Mouse (Mus musculus): ENCODE measurements at regions not wholly inside any gene's neighbourhood (a gene's known extent, or its start where the extent isn't known, plus 50 kb on each side); places are given as distances from the start of the nearest gene placed in this dataset.

GRCm38 (mm10) chr15:68635633-68636032 lies 2134.9 kb upstream of the Lrrc6 start:
- DNase-seq (ENCODE audit: low spot score in 2 of 2), result no peak

DNA sequence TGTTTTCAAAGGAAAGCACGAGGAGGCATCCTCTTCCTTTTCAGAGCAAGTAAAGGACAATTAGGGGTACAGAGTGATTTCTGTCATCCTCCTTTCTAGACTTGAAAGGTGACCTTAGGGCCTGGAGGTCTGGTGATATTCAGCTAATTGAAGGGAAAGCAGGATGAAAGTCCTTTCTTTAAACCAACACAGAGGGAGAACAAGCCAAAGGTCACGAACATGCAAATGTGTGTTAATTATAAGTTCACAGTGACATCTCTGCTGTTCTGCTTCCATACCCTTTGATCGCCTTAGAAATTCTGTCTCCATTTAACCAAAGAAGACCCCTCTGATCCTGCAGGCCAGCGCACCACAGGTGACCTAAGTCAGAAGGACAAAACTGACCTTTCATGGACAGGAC lies 2126.3 kb upstream of the Lrrc6 start:
- DNase-seq (ENCODE audit: low spot score in 2 of 2), result no peak

- no peak for DNase-seq (ENCODE audit: low spot score in 2 of 2)
These were observed 2124.1 kb upstream of the Lrrc6 start for GRCm38 (mm10) chr15:68624831-68625230.

GRCm38 (mm10) chr15:68620417-68621214 lies 2119.9 kb upstream of the Lrrc6 start:
- DNase-seq (ENCODE audit: low spot score in 2 of 2), result no peak

DNA sequence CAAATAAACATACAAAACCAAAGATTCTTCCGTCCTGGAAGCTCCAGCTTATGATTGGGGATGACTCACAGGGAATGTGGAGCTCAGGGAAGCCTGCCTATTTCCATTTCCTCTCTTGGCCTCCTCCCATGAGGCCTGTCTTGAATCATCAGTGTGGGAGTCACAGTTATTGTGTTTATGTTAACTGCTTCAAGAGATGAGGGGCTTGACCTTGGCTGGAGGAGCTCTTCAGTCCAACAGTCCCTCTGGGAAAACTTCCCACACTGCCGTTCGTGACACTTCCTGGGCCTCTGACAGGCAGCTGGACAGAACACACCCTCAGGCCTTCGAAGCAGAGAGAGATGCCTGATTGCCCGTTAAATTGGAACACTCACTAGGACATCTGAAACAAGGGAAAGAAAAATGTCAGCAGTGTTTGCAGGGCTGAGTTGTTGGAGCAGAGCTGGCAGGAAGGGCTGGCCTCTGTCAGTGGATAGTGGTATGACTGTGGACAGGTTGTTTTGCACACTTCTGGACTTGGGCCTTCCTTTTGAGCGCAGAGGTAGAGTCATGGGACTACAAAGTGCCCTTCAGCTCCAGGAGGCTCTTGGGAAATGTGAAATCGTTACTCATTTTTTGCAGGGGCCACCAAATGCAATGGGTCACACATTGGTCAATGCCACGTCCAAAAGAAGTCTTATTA lies 2105.5 kb upstream of the Lrrc6 start:
- DNase-seq (ENCODE audit: low spot score in 2 of 2), result peak; percentile 60 to 66

GRCm38 (mm10) chr15:68605478-68605877 lies 2104.8 kb upstream of the Lrrc6 start:
- DNase-seq (ENCODE audit: low spot score in 2 of 2), result no peak

GRCm38 (mm10) chr15:68582177-68582576 lies 2081.5 kb upstream of the Lrrc6 start:
- DNase-seq (ENCODE audit: low spot score in 2 of 2), result no peak

DNA sequence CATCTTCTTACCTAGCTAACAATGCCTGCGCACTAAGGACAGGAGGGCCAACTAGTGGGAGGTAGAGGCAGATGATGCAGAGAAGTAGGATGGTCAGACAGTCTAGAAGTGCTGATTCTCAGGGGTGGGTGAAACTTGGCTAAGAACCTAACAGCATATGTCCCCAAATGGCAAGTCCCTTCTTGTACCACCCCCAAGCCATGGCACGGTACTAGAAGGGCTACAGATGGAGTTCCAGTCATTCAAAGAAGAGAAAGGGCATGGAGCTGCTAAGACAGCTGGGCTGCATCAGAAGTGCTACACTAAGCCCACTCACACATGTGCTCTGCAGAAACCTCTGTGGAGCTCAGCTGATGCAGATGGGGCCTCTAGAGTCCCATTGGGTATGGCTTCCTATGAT lies 2078.8 kb upstream of the Lrrc6 start:
- no peak for DNase-seq (ENCODE audit: low spot score in 2 of 2)

DNA sequence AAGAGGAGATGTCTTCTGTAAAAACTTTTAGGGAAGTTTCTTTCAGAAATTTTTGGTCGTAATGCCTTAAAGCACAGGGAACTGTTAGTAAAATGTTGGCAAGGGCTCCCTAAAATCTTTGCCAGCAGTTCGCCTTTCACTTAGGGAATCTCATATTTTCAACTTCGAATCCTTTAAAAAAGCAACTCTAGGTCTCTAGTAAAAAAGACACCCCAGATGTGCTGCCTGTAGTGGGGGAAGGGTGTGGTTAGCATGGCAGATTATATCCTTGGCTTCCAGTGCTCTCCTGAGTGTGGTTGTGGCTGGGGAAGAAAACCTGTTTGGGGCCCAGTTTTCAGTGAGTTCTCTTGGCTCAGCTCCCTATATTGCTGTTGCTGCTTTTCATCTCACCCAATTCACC lies 2059.9 kb upstream of the Lrrc6 start:
- DNase-seq (ENCODE audit: low spot score in 2 of 2), result no peak

DNA sequence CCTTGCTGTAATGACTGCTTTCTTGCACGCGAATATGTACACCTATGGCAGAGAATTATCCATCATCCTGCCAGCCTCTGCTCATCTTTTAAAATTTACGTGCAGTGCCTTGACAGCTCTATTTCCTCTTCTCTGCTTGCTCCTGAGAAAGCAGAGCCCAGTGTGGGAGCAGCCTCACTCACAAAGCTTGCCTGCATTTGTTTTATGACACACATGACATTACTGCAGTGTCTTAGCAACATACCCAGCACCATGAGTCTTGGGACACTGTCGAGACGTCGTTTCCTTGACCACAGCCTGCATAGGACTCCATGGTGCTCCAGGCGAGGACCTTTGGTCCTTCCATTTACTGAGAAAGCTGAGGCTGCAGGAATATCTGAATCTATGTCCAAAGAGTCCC lies 2055.4 kb upstream of the Lrrc6 start:
- DNase-seq (ENCODE audit: low spot score in 2 of 2), result no peak

DNA sequence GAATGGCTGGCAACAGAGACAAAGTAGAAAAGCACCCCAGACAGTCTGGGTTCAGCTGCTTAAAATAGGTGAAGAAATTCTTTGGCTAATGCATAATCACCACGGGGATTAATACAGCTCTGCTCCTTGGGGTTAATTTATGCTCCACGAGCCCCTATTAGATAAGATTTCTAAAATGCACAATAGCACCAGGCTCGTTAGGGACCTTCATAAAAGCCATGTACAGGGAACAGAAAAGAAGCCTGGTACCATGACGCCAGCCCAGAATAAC lies 2035.3 kb upstream of the Lrrc6 start:
- no peak for DNase-seq (ENCODE audit: low spot score in 2 of 2)

DNA sequence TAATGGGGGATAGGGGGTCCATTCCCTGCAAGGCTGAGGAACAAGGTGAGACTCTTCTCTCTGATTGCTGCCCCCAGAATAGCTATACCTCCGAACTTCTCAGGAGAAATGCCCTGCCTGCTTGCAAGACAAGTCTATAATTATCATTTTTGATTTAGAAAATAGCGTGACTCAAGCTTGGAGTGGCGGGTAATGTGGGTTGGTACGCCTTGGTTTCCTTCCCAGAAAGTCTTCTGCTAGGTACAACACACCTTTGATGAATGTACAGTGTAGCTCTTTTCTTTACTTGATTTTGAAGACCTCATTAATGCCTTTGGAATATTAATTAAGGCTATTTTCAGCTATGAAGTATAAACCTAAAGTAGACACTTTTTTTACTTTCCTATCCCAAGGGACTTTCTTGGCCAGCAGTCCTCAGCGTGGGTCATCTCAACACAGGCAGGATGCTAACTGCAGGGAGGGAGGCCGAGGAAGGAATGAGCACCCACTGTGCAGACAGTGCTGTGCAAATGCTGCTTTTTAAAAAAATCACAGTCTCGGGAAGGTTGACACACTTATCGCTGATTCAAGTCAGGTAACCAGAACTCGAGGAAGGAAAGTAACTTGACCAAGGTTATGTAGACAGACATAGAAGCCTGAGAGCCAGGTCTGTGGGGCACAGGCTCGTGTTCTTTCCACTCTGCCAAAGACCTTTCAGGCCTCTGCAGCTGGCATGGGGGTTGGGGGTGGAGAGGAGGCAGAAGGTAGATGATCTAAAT lies 2034.8 kb upstream of the Lrrc6 start:
- DNase-seq (ENCODE audit: low spot score in 2 of 2), result no peak

DNA sequence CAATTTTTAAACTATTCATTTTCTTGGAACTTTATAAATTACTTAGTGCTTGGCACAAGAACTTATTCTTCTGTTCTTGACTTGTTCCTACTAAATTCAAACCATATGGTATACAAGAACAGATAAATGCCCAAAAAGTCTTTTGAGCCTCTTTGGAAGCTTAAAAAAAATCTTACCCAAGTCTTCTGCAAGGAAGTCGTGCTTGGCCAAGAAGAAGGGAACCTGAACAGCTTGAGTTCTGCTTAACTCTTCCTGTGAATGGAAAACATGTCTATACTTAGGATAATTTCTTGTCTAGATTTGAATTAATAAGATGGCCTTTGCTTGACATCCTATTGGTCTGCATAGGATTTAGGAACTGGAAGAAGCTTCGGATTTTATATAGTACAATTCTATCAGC lies 2020.0 kb upstream of the Lrrc6 start:
- no peak for DNase-seq (ENCODE audit: low spot score in 2 of 2)

- no peak for DNase-seq (ENCODE audit: low spot score in 2 of 2)
These were observed 2011.7 kb upstream of the Lrrc6 start for GRCm38 (mm10) chr15:68512431-68512830.

DNA sequence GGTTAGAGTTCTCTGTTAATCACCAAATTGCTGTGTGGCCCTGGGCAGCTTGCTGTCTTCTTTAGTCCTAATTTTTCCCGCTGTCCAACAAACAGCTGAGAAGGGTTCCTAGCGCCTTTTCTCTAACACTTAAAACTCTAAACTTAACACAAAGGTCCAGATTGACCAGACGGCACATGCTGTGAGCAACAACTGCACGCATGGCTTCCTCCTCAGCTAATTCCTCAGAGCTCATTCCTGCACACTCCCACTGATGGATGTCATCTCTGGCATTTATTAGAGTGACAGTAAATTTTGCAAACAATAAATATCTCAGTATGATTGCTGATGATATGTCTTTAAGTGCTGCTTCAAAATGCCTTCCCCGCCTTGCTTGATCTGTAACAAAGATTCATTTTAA lies 2007.5 kb upstream of the Lrrc6 start:
- no peak for DNase-seq (ENCODE audit: low spot score in 2 of 2)

- DNase-seq (ENCODE audit: low spot score in 2 of 2), result no peak
These were observed 2005.4 kb upstream of the Lrrc6 start for GRCm38 (mm10) chr15:68506093-68506492.

DNA sequence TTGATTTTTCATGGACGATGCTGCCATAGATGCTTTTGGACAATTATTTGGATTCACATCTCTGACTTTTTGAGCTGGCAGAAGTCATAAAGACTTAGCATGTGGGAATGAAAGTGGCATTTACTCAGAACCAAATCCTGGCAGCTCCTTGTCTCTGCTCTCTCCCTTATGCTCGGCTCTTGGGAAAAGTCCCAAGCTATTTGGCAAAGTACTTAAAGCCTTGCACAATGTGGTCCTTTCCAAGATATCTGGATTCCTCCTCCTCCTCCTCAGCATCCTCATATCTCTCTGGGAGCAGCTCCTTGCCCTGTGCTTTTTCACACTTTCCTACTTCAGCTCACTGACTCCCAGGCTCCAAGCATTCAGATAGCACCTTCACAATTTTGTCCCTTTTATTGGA lies 1995.7 kb upstream of the Lrrc6 start:
- DNase-seq (ENCODE audit: low spot score in 2 of 2), result no peak

GRCm38 (mm10) chr15:68484789-68485188 lies 1984.1 kb upstream of the Lrrc6 start:
- DNase-seq (ENCODE audit: low spot score in 2 of 2), result no peak

- no peak for DNase-seq (ENCODE audit: low spot score in 2 of 2)
These were observed 1977.0 kb upstream of the Lrrc6 start for GRCm38 (mm10) chr15:68477745-68478144.

DNA sequence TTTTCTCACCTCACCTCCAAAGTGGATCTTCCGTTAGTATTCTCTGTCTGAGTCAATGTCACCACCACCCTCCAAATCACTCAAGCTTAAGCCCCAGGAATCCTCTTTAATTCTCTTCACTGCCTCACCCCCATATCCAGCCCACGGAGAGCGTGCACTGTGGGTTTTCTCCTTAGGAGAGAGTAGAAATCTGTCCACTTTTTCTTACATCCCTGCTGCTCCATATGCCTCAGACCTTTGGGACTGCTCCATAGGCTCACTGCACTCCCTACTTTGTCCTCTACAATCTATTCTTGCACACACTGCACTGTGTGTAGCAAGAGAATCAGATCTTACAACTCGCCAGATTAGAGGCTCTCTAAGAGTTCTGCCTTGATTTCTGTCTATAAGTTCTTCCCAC lies 1971.2 kb upstream of the Lrrc6 start:
- DNase-seq (ENCODE audit: low spot score in 2 of 2), result no peak

DNA sequence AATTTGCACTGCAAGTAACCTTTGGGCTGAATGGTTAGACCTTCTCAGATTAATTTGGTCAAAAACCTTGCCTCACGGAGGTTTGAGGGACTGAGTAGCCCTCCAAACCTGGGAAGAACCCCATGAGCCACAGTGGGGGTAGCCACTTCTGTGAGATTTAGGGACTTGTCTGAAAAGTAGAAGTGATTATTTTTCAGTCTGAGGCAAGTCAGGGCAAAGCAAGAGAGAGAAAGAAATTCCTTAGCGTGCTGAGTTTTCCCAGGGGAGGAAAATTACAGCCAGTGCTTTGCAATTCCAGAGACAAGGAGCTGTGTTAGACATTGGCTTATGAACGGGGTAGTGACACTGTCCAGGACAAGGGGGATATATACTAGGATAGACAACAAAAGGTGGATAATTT lies 1962.1 kb upstream of the Lrrc6 start:
- DNase-seq (ENCODE audit: low spot score in 2 of 2), result no peak

DNA sequence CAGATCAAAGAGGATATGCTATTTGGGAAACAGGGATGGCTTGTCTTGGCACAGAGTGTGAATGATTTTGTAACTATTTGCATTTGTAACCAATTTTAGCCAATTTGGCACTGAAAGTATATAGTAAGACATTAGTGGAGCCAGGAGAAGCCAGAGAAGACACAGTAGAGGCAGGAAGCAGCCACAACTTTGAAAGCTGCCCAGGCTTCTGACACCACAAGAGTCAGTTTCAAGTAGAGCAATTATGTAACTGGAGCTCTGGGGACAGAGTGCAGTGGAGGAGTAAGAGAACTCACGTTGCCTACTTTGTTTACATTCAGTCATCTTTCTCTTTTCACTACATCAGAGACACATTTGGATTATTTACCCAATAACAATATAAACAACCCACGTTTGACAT lies 1956.5 kb upstream of the Lrrc6 start:
- no peak for DNase-seq (ENCODE audit: low spot score in 2 of 2)

- no peak for DNase-seq (ENCODE audit: low spot score in 2 of 2)
These were observed 1951.3 kb upstream of the Lrrc6 start for GRCm38 (mm10) chr15:68451971-68452370.

Data from urinary bladder, postnatal 4 days (tissue).